Mouse (Mus musculus) cerebellum, postnatal 14 days (tissue): ENCODE measurements around the gene Psap.

Experiments
- DNase-seq, 2 experiments: peaks; one replicate each; pipeline ENCODE4 v3.0.0; 2021; ENCODE audit warnings: mixed read lengths in 2 of 2

The Psap gene

DNA sequence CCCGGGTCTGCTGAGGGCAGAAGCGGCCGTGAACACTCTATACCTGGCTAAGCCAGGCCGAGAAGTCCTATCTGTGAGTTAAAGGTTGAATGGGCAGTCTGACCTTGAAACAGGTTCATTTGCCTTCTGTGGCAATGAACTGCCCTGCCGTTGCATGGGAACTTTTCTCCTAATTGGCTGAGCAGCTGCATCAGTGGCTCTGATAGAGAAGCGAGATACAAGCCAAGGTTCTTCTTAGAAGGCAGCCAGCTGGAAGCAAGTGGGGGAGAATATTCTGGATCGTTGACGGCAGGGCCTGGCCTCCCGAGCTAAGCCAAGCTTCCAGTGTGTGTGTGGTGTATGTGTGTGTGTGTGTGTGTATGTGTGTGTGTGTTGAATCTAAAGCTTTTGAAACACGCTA lies 12.2 kb upstream of the Psap start:
- DNase-seq = peak in 1 of 2 experiments; percentile 46

DNA sequence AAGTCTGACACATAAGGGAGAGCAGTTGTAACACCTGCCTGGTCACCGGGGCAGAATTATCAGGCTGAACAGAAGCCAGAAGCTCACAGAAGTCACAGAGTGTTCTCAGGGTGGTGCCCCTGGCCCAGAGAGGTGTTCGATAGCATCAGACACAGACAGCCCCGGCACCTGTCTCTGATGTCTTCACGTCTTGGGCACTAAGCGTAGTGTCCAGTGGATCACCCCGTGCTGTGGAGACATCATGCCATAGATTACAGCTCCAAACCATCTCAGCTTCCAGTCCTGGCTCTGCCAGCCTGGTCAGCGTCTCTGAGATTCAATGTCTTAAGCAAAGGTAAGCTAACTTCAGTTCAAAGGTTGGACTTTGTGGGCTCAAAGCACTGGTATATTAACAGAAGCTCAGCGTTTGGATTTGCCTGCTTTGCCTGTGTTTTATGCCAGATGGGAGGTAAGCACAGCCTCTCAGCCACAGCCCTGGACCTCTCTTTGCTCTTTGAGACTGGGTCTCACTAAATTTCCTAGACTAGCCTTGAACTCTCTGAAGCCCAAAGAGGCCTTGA lies 10.5 kb upstream of the Psap start:
- no peak for DNase-seq

DNA sequence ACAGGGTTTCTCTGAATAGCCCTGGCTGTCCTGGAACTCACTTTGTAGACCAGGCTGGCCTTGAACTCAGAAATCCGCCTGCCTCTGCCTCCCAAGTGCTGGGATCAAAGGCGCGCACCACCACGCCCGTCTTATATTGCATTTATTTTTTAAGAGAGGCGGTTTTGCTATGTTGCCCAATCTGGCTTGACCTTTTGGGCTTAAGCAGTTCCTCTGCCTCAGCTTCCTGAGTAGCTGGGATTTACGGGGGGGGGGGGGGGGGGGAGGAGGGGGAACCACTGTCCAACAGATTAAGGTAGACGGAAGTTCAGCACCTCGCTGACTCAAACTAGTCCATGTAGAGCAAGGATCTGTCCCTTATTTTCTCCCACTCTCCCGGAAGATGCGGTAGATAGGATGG lies 8.7 kb upstream of the Psap start:
- DNase-seq = no peak

DNA sequence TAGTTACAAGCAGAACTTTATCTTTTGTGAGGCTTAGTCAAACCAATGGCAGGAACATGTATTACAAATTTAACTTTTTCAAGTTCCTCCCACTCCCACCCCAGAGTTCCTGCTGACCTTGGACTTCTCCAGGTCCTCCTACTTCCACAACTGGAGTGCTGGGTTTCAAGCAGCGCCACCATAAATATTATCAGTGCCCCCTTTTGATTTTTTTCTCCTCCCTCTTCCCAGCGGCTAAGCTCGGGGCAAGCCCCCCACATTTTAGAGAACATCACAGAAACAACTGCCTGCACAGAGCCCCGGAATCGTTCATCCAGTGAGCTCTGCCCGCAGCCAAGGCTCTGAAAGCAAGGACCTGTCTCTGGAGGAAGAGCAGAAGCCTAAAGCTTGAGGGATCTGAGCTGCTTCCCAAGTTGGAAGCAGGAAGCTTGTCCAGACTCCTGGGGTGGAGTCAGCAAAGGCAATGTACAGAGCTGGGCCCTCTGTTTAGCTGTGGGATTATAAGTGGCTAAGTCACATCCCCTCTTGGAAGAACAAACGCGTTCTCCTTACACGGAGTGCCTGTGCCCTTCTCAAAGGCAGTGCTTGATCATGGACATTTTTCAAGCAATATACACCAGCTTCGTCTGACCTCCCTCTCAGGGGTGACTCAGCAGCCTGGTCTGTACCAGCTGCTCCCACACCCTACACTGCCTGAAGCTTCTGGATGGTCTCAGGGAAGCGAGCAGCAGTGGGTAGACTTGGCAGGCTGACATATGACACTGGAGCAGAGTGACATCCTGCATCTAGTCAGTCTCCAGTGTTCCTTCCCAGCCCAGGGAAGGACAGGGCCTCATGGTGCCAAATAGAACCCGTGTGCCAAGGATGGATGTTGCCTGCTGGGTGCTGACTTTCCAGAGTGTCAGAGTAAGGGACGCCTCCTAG lies 8.0 kb upstream of the Psap start:
- no peak for DNase-seq

DNA sequence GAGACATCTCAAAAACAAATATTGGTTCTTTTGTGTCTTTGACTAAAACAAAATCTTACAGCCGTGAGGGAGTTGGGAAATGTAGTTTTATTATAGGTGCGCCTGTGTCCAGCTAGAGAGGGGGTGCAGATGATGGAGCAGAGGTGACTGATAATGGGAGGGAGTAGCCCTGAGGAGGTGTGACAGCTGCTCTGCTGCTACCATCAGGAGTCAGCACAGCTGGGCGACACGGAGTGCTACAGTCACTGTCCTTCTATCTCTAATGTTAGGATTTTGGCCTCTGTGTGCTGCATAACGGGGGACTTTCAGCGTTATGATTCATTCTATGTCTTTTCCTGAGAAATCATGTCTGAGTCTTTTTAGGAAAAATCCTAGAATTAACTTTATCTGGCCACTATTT lies 6.4 kb upstream of the Psap start:
- DNase-seq = no peak

DNA sequence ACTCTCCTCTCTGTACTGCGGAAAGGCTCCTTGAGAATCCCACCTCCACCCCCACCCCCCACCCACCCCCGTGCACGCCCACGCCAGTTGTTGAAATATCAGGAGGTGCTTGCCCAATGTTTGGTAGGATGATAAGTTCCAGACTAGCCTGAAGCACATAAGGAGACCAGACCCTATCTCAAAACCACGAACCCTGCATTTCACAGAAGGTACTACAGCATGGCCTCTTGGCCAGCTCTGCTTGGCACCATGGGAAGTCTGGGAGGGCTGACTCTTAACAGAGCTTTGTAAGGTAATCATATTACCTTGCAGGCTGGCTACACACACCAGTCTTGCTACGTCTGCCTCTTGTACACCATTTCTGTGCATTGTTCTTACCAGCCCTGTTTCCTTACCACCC lies 5.2 kb upstream of the Psap start:
- DNase-seq = no peak

DNA sequence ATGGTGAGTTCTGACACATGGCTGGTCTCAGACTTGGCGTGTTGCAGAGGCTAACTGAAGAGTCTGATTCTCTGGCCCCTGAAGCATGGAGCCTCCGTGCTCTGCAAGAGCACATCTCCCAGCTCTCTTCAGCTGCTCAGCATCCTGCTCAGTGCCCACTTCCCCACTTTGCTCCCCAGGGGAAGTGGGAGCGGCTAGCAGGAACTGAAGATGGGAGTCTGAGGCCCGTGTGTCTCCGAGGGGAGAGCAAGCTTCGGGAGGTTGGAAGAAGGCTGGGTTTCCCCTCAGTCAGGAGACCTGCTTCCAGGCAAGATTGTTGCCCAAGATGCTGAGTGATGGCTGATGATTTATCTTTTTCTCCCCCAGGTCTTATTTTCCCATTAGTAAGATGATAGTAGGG lies 4.0 kb upstream of the Psap start:
- DNase-seq = no peak

DNA sequence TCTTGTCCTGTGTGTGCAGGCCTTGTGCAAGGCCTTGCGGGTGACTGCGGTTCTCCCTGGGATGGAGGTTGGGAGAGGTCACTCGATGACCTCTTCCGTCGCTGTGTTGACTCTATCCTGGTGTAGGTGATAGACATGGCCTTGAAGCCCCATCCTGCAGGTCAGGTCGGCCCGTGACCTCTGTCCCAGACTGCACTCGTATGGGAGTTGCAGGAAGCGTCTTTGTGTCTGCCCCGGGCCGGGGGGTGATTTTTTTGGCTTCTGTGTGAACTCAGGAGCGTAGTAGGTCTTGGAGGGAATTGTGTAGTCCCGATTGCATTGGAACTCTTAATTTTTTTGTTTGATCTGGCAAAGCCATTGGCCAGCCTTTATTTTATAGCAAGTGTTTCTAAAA lies 576 bp downstream of the Psap start:
- DNase-seq = no peak

DNA sequence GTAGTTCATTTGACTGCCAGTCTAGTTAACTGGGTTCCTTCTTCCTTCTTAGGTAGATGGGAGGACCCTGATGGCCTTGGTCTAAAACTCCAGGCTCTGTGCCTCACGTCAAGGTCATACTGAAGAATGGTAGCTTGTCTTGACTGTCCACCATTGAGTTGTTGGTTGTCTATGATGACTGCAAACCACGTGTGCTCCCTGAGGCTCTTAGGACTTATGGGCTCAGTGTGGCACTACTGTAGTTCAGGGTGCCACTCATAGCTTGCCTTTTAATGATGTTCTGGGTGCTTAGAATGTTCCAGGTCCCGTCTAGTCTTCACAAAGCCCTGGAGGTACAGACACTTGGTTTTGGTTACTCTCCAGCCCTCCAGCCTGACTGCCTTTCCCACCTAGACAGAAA lies 1.4 kb downstream of the Psap start:
- no peak for DNase-seq

DNA sequence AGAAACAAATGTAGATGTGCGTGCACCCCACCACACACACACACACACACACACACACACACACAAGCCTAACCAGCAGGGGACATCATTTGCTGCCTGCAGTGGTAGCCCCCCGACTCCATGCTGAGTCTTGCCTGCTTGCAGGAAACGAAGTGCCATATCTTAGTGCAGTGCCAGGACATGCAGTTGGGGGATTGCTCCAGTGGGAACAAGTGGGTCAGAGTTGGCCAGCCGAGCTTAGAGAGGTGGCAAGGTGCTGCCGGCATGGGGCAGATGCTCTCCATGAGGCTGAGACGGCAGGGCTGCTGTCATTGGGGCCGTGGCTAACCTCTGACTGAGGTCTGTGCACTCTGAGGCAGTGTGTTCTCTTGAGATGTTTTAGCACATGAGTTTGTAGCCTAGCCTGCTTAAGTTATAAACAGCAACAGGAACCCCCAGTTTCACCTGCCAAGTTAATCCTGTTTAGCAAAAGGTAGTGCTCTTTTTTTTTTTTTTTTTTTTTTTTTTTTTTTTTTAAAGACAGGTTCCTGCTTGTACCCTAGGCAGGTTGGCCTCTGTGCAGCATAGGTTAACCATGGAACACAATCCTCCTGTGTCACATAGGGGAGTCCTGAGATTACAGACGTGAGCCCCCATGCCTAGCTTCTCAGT lies 2.0 kb downstream of the Psap start:
- DNase-seq = peak; percentile 35 to 38

DNA sequence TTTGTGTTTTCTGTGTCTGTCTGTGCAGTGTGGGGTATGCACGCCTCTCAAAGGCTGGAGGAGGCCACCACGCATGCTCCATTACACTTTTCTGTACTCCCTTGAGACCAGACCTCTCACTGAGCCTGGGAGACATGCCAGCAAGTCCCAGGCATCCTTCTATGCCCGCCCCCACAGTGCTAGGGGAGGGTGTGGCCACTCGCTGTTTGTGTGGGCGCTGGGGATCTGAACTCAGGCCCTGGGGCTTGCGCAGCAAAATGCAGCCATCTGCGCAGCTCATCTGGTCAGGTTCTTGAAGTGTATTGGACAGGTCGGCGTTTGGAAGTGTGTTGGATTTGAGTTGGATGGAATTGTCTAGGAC lies 2.5 kb downstream of the Psap start:
- peak; percentile 53 to 58 for DNase-seq

DNA sequence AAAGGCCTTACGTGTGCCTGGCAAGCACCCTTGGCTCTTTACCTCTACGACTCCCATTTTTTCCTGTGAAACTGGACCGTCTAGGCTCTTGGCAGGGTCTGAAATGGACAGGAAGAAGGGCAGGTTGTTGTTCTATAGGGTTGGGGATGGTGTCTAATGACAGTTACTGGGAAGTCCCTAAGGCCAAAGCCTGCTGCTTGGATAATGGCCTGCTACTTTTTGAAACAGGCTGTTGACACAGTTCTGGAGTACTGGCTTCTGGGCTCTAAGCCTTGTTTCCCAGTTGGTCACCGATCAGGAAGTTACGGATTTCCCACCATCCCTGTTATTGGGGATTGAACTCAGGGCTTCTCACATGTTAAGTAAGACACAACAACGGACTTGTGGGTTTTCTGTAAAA lies 2.9 kb downstream of the Psap start:
- peak in 1 of 2 experiments; percentile 23 for DNase-seq

DNA sequence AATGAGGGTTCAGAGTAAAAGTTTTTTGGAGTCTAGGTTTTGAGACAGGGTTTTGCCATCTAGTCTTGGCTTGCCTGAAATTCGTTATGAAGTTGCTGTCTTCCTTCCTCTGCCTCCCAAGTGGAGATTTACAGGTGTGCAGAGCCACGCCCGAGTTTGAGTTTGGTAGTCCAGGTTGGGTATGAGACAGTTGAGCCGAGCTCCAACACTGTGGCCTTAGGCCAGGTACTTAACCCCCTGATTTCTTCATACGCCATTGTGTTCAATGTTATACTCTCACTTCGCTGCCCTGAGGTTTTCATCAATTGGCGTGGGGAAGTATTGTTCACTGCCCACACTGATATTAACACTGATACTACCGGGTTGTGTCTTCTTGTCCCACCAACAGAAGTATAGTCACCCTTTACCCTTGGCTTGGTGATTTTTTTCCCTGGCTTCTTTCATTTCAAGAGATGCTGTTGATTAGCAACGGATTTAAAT lies 4.2 kb downstream of the Psap start:
- no peak for DNase-seq

DNA sequence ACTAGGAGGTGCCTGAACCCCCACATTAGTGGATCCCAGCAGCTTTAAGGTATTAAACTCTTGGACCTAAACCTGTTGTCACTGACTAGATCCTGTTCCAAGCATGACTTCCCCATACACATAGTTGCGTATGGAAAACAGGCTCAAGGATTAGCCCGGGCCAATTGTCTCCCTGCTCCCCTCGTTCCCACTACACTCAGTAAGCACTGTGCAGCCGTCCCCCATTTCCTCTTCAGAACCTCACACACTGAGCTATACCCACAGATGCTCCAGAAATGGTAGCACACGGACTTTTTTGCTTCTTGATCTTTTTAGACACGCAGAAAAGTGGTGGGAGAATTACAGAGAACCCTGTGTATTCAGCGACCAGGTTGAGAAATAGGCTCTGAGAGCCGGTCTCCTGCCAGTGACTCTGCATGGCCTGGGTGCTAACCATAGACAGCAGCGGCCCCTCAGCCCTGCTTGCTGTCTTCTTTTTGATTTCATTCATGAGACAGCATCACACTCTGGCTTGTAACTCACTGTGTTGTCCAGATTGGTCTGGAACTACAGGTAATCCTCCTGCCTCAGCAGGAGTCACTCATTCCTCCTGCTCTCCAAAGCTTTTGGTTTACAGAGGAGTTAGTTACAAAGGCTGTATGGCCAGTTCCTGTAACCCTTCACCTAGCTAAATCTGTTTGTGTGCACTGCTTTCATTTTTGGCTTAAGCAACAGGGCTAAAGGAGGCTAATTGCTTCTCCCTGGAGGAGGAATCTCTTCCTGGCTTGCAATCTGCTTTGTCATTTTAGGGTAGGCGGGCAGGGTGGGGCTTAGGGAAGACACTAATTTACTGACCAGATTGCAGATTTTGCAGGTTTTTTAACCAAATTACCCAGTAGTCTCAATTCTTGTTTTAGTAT lies 4.9 kb downstream of the Psap start:
- DNase-seq = peak in 1 of 2 experiments; percentile 18

DNA sequence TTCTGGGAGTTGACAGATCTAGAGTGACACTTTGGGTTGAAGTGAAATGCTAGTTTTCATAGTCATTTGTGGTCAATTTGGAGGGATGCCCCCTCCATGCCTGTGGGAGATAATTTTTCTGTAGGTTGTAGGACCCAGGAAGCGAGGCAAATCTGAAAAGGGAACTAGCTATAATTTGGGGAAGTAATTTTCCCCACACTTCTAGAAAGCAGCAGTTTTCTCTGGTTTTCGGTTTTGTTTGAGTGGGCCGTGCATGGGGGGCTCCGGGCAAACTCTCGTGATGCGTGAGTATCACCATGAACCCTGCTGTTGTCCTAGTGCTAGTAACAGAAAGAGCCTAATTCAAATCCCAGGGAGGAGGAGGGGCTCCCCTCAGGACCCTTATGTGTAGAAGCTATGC lies 6.8 kb downstream of the Psap start:
- DNase-seq = no peak

DNA sequence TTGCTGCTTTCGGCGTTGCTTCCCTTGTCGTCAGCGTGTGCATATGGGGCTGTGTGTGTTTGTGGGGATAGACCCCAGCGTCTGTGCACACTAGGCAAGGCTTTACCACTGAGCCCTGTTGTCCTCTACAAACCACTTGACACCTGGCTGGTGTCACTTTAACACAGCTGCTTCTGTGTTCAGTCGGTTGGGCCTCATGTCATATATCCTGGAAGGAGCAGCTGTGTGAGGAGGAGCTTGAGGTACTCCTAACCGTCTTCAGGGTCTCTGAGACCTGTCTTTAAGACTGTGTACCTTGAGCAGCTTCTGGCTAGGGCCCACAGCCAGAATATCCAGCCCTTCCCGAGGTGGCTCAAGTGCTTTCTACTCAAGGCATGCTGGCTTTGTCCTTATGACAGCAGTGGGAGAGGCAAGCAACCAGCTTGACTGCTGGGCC lies 7.3 kb downstream of the Psap start:
- DNase-seq = no peak

DNA sequence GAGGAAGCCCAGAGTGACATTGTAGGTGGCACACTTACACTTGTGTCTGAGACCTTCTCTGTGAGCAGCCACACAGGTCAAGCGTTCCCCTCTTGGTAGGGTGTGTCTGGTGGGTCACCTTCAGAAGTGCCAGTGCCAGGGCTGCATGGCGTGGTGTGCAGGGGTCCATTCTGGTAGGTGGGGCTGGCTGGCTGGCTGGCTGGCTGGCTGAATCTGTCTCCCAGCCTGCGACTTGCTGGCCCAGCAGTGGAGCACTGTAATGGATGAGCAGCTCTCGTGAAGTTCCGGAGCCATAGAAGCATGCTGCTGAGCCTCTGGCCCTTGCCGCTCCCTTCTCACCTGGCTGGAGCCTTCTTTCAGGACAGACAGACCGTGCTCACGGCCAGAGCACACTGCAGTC lies 7.8 kb downstream of the Psap start:
- DNase-seq = no peak

DNA sequence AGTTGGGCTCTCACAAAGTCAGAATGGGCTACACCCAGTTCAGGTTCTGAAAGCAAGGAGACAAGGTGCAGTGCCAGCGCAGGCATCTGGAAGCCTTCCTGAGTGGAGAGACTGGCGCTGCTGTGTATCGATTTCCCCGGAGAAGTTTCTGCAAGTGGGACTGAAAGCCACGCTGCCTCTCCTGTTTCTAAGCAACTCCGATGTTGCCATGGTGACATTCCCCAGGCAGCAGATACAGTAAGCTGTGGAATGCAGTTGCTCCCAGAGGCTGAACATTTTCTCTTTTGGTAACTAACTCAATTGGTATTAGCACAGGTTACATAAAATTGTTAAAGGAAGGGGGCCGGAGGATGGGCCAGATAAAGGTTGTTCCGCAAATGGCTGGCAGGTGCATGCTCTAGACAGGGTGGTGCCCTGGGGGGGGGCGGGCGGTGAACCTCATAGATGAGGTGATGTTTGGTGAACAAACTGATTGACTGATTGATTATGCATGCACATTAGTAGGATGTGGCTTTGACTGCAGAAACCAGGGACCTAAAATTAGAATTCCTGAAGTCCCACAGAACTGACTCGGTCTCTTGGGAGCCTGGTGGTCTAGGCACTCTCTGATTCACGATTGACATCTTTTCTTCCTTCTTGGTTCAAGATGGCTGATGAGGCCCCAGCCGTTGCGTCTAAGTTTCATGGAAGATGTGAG lies 8.4 kb downstream of the Psap start:
- no peak for DNase-seq

DNA sequence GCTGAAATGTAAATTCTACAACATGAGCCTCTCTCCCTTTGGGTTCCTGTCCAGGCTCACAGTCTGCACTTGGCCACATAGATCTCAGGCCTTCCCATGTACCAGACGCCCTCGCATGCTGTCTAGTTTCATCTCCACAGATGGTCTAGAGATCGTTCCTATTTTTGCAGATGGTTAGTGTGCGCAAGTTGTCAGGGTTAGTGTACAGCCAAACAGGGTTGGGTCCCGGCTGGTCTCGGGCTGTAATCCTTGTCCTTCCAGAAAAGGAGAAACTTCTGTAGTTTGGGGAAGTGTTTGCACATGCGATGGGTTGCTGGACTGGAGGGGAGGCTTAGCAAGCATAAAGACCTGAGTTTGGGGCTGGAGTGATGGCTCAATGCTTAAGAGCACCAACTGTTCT lies 9.1 kb downstream of the Psap start:
- peak in 1 of 2 experiments; percentile 22 for DNase-seq

DNA sequence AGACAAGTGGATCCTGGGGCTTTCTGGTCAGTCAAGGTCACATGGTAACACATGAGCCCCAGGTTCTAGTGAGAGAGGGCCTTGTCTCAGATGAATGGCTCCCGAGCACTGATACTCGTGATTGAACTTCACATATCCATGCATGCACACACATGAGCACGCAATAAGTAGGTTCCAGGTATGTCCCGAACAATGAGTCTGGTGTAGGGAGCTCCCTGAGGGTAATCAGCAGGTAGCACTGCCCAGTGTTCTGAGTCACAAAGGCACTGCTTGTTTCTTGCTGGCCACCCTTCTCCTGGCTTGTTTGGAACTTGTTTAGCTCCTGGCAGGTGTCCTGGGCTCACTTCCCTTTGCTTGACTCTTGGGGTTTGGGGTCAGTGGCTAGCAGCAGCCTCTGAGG lies 9.7 kb downstream of the Psap start:
- no peak for DNase-seq

DNA sequence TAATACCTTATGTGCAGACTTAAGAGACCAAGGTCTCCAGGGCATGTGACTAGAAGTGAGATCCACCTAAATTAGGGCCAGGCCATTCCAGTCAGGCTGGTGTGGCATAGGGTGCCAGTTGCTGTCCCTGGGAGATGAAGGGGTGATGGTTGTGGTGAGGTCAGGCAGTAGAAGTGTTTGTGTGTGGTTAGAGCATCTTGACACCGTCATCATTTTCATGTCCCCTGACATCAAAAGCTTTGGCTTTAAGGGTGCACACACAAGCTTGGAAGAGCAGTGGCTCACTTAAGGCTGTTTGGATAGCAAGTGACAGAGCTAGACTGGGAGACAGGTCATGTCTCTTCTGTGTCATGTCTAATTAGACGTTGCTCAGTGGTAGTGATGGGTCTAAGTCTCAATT lies 10.3 kb downstream of the Psap start:
- DNase-seq = no peak

DNA sequence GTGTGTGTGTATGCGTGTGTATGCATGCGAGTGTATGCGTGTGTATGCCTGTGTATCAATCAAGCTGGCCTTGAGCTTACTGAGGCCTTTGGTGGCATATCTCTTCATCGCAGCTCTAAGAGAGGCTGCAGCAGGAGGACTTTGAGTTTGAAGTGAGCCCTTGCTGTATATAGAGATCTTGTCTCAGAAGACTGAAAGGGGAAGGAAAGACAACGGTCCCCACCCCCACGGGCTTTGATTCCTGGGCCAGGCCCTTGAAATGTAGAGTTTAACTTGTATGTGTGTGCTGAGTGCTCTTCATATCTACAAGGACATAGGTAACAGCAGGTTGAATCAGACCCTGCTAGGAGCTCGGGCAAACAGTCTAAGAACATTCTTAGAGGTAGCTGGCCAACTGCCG lies 11.8 kb downstream of the Psap start:
- peak in 1 of 2 experiments; percentile 5 for DNase-seq
